Mouse (Mus musculus) mature B cell (primary cell): Measurements from ENCODE around the gene Prmt1.

Source experiments
- in situ Hi-C: fragments of 300-500 bp; cut with MboI; formaldehyde crosslinking; loops from 2 replicates; pipeline ENCODE4 v1.14.3; 2019

Prmt1 gene

DNA sequence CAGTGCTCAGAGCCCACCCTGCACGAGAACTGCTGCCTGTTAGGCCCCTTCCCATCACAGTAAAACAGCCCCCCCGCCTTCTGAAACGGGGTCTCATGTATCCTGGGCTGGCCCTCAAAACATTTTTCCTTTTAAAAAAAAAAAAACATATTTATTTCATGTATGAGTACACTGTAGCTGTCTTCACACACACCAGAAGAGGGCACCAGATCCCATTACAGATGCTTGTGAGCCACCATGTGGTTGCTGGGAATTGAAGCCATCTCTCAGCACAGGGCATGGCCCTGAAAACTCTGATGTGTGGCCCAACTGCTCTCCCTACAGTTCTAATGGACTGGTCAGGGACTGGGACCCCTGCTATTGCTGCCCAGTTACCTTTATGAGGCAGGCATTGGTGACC is 8.1 kb downstream of the Prmt1 start:
- in situ Hi-C loops: no loop called here

DNA sequence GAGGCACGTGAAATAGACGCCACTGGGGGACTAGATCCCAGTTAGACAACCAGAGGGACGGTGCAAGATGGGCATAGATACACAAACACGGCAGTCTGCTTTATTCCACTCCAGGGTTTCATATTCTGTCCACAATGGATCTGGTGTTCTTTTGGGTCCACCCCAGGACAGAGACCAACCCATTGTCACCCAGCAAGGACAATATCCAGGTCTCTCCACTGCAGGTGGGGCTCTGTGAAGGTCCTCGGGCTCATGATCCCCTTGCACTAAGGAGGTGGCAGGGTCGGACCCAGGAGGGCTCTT is 11.3 kb downstream of the Prmt1 start:
- in situ Hi-C loops: no loop called here

DNA sequence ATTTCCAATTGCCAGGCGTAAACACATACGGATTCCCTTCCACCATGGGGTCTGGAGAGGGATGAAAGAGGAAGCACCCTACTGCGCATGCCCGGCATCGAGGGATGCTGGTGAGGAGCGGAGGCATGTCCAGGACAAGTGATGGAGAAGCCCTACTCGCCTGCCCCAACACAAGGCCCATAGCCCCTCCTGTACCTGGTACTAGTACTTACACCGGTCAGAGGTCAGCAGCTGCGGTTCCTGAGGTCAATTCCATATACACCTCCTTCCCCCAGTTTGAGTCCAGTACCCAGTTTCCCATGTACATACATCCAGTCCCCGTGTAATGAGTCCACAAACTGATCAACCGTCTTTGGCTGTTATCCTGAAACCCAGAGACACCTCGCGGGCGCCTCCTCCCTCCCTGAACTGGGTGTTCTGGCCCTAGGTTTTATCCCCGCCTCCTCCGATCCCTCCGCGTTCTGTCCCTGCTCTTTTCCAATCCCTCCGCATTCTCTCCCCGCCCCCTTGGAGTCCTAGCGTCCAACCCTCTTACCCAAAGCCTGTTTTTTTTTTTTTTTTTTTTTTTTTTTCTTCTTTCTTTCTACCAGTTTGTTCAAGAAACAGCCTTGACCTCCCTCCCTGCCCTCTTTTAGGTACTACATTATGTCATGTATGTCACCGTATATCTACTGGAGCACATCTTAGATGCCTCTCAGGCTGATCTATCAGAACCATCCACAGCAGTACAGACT is 11.8 kb downstream of the Prmt1 start, which contains the start of gene Cpt1c:
Gene Cpt1c, minus strand, starts transcription at position 469 of the 734 bp plus-strand sequence.
- in situ Hi-C loops: no loop called here

DNA sequence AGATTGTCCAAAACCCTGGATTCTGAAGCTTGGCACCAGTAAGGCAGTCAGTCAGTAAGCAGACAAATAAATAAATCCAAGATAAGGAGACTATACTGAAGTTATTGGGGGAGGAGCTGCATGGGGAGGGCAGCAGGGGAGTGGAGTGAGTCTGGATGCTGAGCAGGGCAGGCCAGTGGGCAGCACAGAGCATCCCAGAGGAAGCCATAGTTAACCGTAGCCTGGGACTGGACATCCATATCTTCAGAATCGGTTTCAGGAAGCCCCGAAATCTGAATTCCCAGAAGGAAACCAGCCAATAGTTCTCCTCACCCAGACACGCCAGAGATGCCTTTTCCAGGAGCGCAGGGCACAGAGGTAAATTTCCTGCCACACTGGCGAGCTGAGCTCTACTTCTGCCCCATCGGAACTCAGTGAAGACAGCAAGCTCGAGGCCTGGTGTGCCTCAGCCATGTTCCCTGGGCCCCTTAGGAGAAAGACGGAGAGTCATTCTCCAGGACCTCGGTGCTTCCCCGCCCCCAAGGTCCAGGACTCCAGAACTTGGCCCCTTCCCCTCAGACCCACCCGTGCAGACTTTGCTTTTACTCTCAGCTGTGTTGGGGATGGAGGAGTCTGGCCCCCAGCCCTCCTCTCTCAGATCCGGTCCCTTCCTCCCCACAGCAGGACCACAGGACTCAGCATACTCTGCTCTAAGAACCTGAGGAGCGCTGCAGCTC is 12.8 kb downstream of the Prmt1 start:
- in situ Hi-C loops: no loop called here

DNA sequence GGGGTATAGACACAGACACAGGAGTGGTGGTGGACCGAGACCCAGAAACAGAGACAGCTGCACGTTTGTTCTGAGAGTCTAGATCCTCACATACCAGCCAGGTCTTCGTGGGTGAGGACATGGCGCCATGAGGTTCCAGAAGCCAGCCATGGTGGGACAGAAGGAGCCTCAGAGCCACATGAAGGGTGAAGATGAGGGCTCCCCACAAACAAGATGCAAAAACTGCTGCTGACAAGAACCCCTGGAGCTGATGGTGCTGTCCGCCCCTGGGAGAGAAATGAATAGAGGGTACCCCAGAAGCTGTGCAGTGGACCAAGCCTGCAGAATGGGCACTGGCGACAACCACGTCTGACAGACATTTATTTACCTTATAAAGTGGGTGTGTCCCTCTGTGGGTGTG is 15.2 kb downstream of the Prmt1 start:
- in situ Hi-C loops: no loop called here

DNA sequence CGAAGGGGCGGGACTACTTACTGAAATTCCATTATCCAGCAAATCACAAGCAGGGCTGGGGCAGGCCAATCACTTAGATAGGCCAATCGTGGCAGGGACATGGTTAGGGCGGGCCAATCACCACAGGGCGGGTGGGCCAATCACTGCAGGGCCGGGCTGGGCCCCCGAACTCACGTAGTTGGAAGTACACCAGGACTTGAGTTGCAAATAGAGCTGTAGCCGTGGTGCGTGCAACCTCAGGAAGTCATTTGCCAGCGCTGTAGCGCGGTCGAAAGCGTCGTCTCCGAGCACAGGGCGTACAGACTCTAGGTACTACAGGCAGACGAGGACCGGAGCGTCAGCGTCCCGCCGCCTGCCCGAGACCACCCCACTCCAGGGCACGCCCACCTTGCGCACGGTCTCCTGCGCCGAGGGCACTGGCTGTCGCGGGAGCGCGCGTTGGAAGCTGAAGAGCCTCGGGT is 16.1 kb downstream of the Prmt1 start:
- in situ Hi-C loops: no loop called here

DNA sequence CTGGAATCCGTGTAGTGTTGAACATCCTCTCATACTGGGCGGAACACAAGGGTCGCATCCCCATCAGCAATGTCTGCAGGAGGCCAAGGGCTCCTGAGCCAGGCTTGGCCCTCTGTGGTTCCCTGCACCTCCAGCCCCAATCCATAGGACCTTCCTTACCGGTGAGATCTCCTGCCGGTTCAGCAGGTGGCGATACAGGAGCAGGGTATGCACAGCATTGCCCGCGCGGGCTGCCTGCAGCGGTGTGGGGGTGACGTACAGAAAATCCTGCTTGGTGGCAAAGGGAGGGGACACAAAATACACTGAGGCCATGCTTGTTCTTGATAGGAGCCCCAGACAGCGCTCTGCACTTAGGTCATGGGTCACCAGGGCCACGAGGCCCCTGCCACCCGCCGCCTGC is 19.7 kb downstream of the Prmt1 start:
- in situ Hi-C loops: no loop called here

DNA sequence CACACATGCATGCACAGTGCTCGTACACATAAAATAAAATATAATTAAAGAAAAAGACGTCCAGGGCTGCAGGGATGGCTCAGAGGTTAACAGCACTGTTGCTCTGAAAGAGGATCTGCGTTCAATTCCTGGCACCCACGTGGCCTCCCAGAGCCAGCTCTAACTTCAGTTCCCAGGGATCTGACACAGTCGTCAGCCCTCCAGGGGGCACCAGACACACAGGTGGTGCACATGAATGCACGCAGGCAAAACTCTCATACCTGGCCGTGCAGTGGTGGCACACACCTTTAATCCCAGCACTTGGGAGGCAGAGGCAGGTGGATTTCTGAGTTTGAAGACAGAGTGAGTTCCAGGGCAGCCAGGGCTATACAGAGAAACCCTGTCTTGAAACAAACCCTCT is 20.4 kb downstream of the Prmt1 start:
- in situ Hi-C loops: no loop called here

DNA sequence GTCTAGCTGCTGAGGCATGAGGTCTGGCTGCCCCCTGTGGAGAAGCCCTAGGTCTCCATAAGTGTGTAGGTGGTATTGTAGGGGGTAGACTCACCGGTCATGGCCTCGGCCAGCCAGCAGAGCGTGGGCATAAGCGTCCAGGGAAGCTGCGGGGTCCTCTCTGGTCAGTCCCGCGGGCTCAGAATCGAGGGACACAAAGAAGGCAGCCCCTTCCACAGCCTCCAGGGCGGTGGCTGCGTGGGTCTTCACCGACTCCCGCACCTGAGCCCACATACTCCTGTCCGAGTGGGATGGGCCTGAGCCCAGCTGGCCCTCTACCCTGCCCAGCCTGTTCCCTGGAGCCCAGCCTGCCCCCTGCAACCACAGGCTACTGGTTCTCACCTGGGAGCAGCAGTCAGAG is 21.4 kb downstream of the Prmt1 start:
- in situ Hi-C loops: no loop called here

DNA sequence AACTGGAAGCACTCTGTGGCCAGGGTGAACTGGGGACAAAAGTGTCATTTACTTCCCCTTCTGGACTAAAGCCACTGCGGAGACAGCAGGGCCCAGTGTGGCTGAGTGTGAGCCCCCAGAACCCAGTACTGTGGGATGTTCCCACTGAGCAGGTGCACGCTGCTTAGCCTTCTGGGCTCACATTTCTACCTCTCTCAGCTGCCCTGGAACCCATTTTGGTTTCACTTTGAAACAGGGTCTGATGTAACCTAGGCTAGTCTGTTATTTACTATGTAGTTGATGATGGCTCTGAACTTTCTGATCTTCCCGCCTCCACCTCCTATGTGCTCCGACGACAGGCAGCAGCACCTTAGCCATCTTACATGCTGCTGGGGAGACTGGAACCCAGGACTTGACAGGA is 23.5 kb downstream of the Prmt1 start:
- in situ Hi-C loops: no loop called here

DNA sequence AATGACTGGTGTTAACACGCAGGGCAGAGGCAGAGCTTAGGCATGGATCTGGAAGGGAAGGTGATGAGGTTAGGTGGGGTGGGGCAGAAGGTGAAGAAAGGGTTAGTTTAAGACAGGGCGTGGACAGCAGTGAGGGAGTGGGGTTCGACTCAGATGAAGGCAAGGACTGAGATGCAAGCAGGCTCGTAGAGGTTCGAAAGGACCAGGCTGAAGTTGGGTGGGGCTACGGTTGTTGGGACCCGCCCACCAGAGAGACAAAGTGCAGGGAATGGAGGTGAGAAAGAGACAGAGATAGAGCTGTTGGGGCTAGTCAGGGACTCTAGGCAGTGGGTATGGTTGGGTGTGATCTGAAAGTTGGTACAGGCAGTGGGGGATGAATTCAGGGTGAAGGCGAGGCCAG is 24.0 kb downstream of the Prmt1 start:
- in situ Hi-C loops: no loop called here

DNA sequence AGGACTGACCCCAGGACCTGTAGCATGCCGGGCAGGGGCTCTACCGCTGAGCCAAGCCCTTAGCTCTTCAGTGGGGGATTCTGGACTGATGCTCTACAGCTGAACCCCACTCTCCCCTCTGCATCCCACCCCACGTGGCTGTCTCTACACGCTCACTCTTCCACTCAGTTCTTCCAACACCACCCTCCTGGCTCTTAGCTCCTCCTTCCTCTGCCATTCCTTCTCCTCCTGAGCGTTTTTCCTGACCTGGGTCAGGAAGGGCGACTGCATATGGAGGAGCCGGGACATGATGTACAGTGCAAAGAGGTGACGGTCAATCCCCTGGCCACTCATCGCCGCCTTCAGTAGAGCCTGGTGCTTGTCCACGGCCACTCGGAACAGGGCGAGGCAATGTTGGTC is 25.9 kb downstream of the Prmt1 start:
- in situ Hi-C loops: no loop called here

DNA sequence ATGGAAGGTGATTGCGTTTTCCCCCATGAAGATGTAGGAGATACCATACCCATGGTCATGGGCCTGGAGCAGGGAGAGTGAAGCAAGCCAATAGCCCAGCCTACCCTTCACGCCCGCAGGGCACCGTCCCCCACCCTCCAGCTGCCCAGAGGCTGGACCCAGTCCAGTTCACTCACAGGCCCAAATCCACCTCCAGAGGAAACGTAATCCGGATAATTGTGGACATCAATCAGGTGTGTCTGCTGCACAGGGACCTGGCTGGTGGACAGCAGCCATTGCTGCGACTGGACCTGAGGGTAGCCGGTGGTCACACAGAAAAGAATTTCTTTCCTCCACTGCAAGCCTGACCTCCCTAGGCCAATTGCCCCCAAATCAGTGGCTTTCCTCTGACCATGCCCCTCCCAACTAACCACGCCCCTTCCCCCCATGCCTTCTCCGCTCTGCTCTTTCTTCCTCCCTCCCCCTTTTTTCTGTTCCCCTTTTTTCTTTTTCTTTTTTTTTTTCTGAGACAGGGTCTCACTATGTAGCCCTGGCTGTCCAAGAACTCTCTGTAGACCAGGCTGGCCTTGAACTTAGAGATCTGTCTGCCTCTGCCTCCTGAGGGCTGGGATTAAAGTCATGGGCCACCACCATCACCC is 26.4 kb downstream of the Prmt1 start:
- in situ Hi-C loops: loop anchor here (10.0 kb wide), 1 partner anchor 235 kb away; no protein-coding TSS in a partner anchor

DNA sequence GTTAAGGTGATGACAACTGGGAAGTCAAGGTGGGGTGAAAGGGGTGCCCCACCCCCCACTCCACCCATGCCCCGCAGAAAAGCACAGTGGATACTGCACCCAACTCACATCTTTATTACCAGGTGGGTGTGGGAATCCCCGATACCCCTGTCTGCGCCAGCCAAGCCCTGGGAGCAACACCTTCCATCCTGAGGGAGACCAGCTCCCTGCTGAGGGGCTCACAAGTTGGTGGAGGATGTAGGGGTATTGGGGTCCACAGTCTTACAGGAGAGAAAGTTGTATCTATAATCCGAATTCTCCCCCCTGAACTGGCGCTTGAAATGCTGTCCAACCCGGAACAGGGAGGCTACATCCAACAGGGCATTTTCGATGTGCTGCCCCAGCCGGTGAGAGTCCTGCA is 27.1 kb downstream of the Prmt1 start:
- in situ Hi-C loops: loop anchor here (10.0 kb wide), 1 partner anchor 234 kb away; no protein-coding TSS in a partner anchor

DNA sequence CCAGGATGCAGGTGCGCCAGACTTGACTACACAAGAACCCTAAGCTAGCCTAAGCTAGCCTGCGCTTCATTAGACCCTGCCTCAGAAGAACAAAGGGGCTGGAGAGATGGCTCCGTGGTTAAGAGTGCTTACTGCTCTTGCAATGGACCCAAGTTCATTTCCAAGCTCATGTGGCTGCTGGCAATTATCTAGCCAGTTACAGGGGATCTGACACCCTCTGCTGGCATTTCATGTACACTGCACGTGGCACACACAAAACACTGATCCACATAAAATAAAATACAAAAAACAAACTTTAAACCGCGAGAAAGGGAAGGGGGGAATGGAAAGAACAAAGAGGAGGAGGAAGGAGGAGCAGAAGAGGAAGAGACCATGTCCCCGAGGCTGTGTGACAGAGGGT is 28.2 kb downstream of the Prmt1 start:
- in situ Hi-C loops: loop anchor here (10.0 kb wide), 1 partner anchor 233 kb away; no protein-coding TSS in a partner anchor

DNA sequence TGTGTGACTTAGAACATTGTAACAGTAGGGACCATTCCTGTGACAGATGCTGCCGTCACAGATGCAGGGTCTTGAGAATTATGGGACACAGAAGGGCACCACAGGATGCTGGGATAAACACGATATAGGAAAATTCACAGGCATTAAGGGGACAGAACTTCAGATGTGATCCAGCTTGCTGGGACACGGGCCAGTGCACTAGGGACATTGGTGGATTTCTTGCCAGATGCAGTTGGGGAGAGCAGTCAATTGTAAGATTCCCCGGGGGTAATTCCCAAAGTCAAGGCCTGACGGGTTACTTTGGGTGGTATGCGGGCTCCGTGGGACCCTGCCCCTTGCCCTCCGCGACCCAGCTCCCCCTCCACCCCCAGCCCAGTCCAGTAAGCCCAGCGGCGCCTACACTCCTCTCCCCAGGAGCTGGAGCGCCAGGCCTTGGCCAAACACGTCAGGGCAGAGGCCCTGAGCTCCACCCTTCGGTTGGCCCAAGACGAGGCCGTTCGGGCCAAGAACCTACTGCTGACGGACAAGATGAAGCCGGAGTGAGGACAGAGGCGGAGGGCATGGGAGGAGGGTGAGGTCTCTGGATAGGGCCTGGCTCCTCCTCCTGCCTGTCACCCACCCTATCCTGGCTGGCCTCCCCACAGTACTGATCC is 29.1 kb downstream of the Prmt1 start:
- in situ Hi-C loops: loop anchor here (10.0 kb wide), 1 partner anchor 233 kb away; no protein-coding TSS in a partner anchor

DNA sequence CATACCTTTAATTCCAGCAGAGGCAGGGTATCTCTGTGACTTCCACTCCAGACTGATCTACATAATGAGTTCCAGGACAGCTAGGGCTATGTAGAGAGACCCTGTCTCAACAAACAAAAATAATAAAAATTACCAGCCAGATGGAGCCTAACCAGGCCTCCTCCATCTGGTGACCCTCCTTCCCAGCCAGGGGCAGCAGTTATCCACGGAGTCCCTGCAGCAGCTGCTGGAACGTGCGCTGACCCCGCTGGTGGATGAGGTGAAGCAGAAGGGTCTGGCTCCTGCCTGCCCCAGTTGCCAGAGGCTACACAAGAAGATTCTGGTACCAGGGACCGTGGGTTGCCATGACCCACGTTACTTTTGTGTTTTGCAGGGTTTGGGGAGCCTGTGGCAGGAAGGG is 30.1 kb downstream of the Prmt1 start:
- in situ Hi-C loops: loop anchor here (10.0 kb wide), 1 partner anchor 231 kb away; no protein-coding TSS in a partner anchor

DNA sequence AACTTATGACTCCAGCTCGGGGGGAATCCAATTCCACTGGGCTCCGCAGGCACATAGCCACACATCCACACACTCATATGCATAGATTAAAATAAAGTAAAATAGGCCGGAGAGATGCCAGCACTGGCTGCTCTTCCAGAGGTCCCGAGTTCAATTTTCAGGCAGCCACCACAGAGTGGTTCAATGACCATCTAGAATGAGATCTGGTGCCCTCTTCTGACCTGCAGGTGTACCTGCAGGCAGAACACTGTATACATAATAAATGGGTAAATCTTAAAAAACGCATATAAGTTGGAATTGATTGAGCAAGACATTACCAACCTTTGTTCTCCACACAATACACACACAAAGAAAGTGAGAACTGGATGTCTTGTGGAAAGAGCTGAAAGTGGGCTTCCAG is 30.7 kb downstream of the Prmt1 start:
- in situ Hi-C loops: loop anchor here (10.0 kb wide), 1 partner anchor 231 kb away; no protein-coding TSS in a partner anchor

DNA sequence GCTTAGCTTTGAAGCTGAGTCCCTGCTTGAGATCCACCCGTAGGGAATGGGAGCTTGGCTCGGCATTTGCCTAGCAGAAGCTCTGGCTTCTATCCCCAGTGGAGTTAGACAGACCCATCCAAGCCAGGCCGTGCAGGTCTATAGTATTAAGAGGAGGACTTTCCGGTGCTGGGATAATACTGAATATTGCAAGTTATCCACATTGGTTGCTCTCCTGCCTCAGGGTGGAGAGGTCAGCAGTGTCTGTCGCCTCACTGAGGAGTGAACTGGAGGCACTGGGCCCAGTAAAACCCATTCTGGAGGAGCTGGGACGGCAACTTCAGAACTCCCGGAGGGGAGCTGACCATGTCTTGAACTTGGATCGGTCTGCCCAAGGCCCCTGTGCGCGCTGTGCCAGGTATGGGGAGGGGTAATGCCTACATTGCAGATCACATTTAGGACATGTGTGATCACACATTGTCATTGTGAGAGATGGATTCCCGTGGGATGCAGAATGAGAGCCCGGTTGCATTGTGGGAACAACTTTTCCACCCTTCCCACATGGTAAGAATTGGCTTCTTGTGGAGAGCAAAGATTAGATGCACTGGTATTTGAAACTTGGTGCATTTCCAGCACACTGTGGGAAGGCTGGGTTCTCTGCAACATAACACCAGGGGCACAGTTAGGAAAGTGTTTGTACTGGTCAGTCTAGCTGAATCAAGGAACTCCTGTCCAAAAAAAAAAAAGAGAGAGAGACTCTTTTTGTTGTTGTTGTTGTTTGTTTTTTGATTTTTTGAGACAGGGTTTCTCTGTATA is 32.1 kb downstream of the Prmt1 start:
- in situ Hi-C loops: loop anchor here (10.0 kb wide), 1 partner anchor 229 kb away; no protein-coding TSS in a partner anchor

DNA sequence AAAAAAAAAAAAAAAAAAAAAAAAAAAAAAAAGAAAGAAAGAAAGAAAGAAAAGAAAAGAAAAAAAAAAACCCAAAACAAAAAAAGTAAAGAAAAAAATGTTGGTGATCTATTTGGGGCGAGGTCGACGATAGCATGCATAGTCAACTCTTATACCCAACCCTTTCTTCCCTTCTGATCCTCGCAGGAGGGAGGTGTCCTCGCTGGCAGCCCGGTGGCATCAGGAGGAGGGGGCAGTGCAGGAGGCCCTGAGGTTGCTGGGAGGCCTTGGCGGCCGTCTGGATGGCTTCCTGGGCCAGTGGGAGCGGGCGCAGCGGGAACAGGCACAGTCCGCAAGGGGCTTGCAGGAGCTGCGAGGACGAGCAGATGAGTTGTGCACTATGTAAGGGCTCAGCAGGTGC is 32.8 kb downstream of the Prmt1 start:
- in situ Hi-C loops: loop anchor here (10.0 kb wide), 1 partner anchor 229 kb away; no protein-coding TSS in a partner anchor
